Mouse (Mus musculus): ENCODE data around the gene Mier3. TPM values are rescaled to one million over a fixed set of nuclear protein-coding genes. Genes with fewer than 3 reads are reported as not detected.

The Mier3 gene
- total RNA-seq (2014; fragmentation: Nextera tagmentation) (65.3 and 89.2 TPM in 2 replicates), total RNA-seq (2017) (59.3 and 68.6 TPM in 2 replicates), polyA plus RNA-seq (2012) (0.96 and 1.6 TPM in 2 replicates)

GRCm38 (mm10) chr13:111680679-111681078 lies at the start of gene Mier3:
Gene Mier3, plus strand, starts transcription at chr13:111680979.
- H3K27me3 ChIP-seq (ENCODE audit: insufficient read depth, low read length) = no peaks in the 10 kb centered on the region; the same call in 1 of the 2 replicates
- H3K9me3 ChIP-seq (replicated peaks) = peaks cover under 1% of the 10 kb centered on the region; the same call in 1 of the 2 replicates
- ATAC-seq (ENCODE audit: extremely low read depth, insufficient number of reproducible peaks, low FRiP score, poor library complexity, severe bottlenecking) (no peak), DNase-seq (ENCODE audit: low spot score) (no peak)
- peaks cover 33% of the 10 kb centered on the region for H3K4me1 ChIP-seq (ENCODE audit: insufficient read depth, low read depth, low read length)
- no peak for TF ChIP-seq CTCF (IDR thresholded peaks at IDR 0.05; ENCODE audit: low read depth, low read length)
- TF ChIP-seq POLR2AphosphoS5 (IDR thresholded peaks at IDR 0.05; ENCODE audit: insufficient replicate concordance, low read depth, low read length) = no peak
- no peak for TF ChIP-seq TAL1 (conservative IDR thresholded peaks at IDR 0.05; ENCODE audit: low read depth, low read length)
- no peak for TF ChIP-seq GATA1 (IDR thresholded peaks at IDR 0.05; ENCODE audit: borderline replicate concordance, low read length)
- TF ChIP-seq GATA2 (IDR thresholded peaks at IDR 0.05; ENCODE audit: borderline replicate concordance, low read depth, low read length) = no peak
- no peak within 1 kb of the TSS for H3K4me3 ChIP-seq (ENCODE audit: low read depth, low read length)
- H3K36me3 ChIP-seq (replicated peaks) = no peaks in the 10 kb centered on the region

- no peak for DNase-seq (ENCODE audit: low spot score)
- H3K36me3 ChIP-seq (replicated peaks) = no peaks in the 10 kb centered on the region
- peaks cover 17% of the 10 kb centered on the region for H3K4me1 ChIP-seq (ENCODE audit: insufficient read depth, low read depth, low read length)
- no peak for ATAC-seq (ENCODE audit: extremely low read depth, insufficient number of reproducible peaks, low FRiP score, poor library complexity, severe bottlenecking)
- no peaks in the 10 kb centered on the region for H3K27me3 ChIP-seq (ENCODE audit: insufficient read depth, low read length)
- TF ChIP-seq GATA2 (IDR thresholded peaks at IDR 0.05; ENCODE audit: borderline replicate concordance, low read depth, low read length) (no peak), GATA1 (IDR thresholded peaks at IDR 0.05; ENCODE audit: borderline replicate concordance, low read length) (no peak), CTCF (IDR thresholded peaks at IDR 0.05; ENCODE audit: low read depth, low read length) (no peak), POLR2AphosphoS5 (IDR thresholded peaks at IDR 0.05; ENCODE audit: insufficient replicate concordance, low read depth, low read length) (no peak), TAL1 (conservative IDR thresholded peaks at IDR 0.05; ENCODE audit: low read depth, low read length) (no peak)
- H3K4me3 ChIP-seq (ENCODE audit: low read depth, low read length) = no peak overlapping the region
- peaks cover 15% of the 10 kb centered on the region for H3K9me3 ChIP-seq (replicated peaks)
Observed at GRCm38 (mm10) chr13:111634163-111635160, 46.3 kb upstream of the Mier3 start.

- H3K4me3 ChIP-seq (ENCODE audit: low read depth, low read length) = no peak overlapping the region
- H3K4me1 ChIP-seq (ENCODE audit: insufficient read depth, low read depth, low read length) = peaks cover 25% of the 10 kb centered on the region
- H3K36me3 ChIP-seq (replicated peaks) = no peaks in the 10 kb centered on the region
- peaks cover 15% of the 10 kb centered on the region for H3K9me3 ChIP-seq (replicated peaks)
- ATAC-seq (ENCODE audit: extremely low read depth, insufficient number of reproducible peaks, low FRiP score, poor library complexity, severe bottlenecking) (peak; percentile 85), DNase-seq (ENCODE audit: low spot score) (peak; percentile 22)
- H3K27me3 ChIP-seq (ENCODE audit: insufficient read depth, low read length) = no peaks in the 10 kb centered on the region
- no peak for TF ChIP-seq GATA2 (IDR thresholded peaks at IDR 0.05; ENCODE audit: borderline replicate concordance, low read depth, low read length)
Observed at GRCm38 (mm10) chr13:111640319-111640718, 40.5 kb upstream of the Mier3 start.

GRCm38 (mm10) chr13:111643636-111644035 lies 37.1 kb upstream of the Mier3 start:
- Histone ChIP-seq H3K9me3 (replicated peaks) (no peaks in the 10 kb centered on the region), H3K36me3 (replicated peaks) (no peaks in the 10 kb centered on the region), H3K4me1 (ENCODE audit: insufficient read depth, low read depth, low read length) (peaks cover 49% of the 10 kb centered on the region), H3K4me3 (ENCODE audit: low read depth, low read length) (no peak overlapping the region), H3K27me3 (ENCODE audit: insufficient read depth, low read length) (no peaks in the 10 kb centered on the region)
- no peak for ATAC-seq (ENCODE audit: extremely low read depth, insufficient number of reproducible peaks, low FRiP score, poor library complexity, severe bottlenecking)
- no peak for TF ChIP-seq GATA1 (IDR thresholded peaks at IDR 0.05; ENCODE audit: borderline replicate concordance, low read length)
- no peak for TF ChIP-seq POLR2AphosphoS5 (IDR thresholded peaks at IDR 0.05; ENCODE audit: insufficient replicate concordance, low read depth, low read length)
- TF ChIP-seq GATA2 (IDR thresholded peaks at IDR 0.05; ENCODE audit: borderline replicate concordance, low read depth, low read length) = no peak
- no peak for TF ChIP-seq CTCF (IDR thresholded peaks at IDR 0.05; ENCODE audit: low read depth, low read length)
- no peak for TF ChIP-seq TAL1 (conservative IDR thresholded peaks at IDR 0.05; ENCODE audit: low read depth, low read length)
- no peak for DNase-seq (ENCODE audit: low spot score)

- ATAC-seq (ENCODE audit: extremely low read depth, insufficient number of reproducible peaks, low FRiP score, poor library complexity, severe bottlenecking) (peak; percentile 49; the same call in 1 of the 2 replicates), DNase-seq (ENCODE audit: low spot score) (peak; percentile 18)
- H3K27me3 ChIP-seq (ENCODE audit: insufficient read depth, low read length) = no peaks in the 10 kb centered on the region
- peaks cover 4% of the 10 kb centered on the region for H3K9me3 ChIP-seq (replicated peaks)
- no peak overlapping the region; the same call in 1 of the 2 replicates for H3K4me3 ChIP-seq (ENCODE audit: low read depth, low read length)
- peaks cover 34% of the 10 kb centered on the region for H3K4me1 ChIP-seq (ENCODE audit: insufficient read depth, low read depth, low read length)
- no peak for TF ChIP-seq GATA2 (IDR thresholded peaks at IDR 0.05; ENCODE audit: borderline replicate concordance, low read depth, low read length)
- TF ChIP-seq GATA1 (IDR thresholded peaks at IDR 0.05; ENCODE audit: borderline replicate concordance, low read length) = no peak
- no peak for TF ChIP-seq POLR2AphosphoS5 (IDR thresholded peaks at IDR 0.05; ENCODE audit: insufficient replicate concordance, low read depth, low read length)
- TF ChIP-seq TAL1 (conservative IDR thresholded peaks at IDR 0.05; ENCODE audit: low read depth, low read length) = peak; percentile 72
- no peaks in the 10 kb centered on the region for H3K36me3 ChIP-seq (replicated peaks)
Observed at GRCm38 (mm10) chr13:111646204-111646603, 34.6 kb upstream of the Mier3 start.

- Histone ChIP-seq H3K36me3 (replicated peaks) (no peaks in the 10 kb centered on the region), H3K4me3 (ENCODE audit: low read depth, low read length) (no peak overlapping the region), H3K4me1 (ENCODE audit: insufficient read depth, low read depth, low read length) (peaks cover 37% of the 10 kb centered on the region), H3K27me3 (ENCODE audit: insufficient read depth, low read length) (no peaks in the 10 kb centered on the region), H3K9me3 (replicated peaks) (peaks cover 4% of the 10 kb centered on the region)
- DNase-seq (ENCODE audit: low spot score) (no peak), ATAC-seq (ENCODE audit: extremely low read depth, insufficient number of reproducible peaks, low FRiP score, poor library complexity, severe bottlenecking) (no peak)
- TF ChIP-seq POLR2AphosphoS5 (IDR thresholded peaks at IDR 0.05; ENCODE audit: insufficient replicate concordance, low read depth, low read length) (no peak), GATA2 (IDR thresholded peaks at IDR 0.05; ENCODE audit: borderline replicate concordance, low read depth, low read length) (no peak), CTCF (IDR thresholded peaks at IDR 0.05; ENCODE audit: low read depth, low read length) (no peak), GATA1 (IDR thresholded peaks at IDR 0.05; ENCODE audit: borderline replicate concordance, low read length) (no peak), TAL1 (conservative IDR thresholded peaks at IDR 0.05; ENCODE audit: low read depth, low read length) (no peak)
Observed at GRCm38 (mm10) chr13:111647279-111647678, 33.5 kb upstream of the Mier3 start.

All from G1E (cell line).